Mouse (Mus musculus): ENCODE measurements around the gene Car9. TPM values are rescaled to one million over a fixed set of nuclear protein-coding genes. Genes with fewer than 3 reads are reported as not detected.

Car9 gene
- polyA plus RNA-seq, 1 experiment: 1.4 TPM

DNA sequence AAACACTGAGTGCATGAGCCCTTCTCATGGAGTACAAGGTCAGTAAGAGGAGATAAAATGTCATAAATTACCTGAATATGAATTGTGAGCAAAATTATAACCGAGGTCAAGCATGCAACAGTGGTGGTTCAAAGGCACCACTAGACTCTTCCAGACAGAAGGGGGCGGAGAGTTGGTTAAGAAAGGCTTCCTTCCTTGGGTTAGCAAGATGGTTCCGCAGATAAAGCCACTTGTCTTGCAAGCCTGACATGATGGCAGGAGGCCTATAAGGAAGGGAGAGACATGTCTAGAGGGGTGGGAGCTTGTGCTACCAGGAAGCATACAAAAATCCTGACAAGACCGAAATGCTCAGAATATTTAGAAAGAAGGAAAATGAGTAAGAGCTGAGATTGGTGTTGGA, 2.5 kb upstream of the Car9 start:
- H3K4me1 ChIP-seq: peaks cover 87% of the 10 kb centered on the region
- H3K9me3 ChIP-seq: no peaks in the 10 kb centered on the region
- no peaks in the 10 kb centered on the region for H3K27me3 ChIP-seq (replicated peaks)
- no peak for TF ChIP-seq GATA1 (IDR thresholded peaks at IDR 0.05; ENCODE audit: borderline replicate concordance, low read length)
- no peak for TF ChIP-seq FLI1 (IDR thresholded peaks at IDR 0.05; ENCODE audit: low read length)
- H3K36me3 ChIP-seq (replicated peaks; ENCODE audit: low read length): peaks cover 40% of the 10 kb centered on the region
- peak overlapping the region; percentile 46 for H3K4me3 ChIP-seq (replicated peaks)

DNA sequence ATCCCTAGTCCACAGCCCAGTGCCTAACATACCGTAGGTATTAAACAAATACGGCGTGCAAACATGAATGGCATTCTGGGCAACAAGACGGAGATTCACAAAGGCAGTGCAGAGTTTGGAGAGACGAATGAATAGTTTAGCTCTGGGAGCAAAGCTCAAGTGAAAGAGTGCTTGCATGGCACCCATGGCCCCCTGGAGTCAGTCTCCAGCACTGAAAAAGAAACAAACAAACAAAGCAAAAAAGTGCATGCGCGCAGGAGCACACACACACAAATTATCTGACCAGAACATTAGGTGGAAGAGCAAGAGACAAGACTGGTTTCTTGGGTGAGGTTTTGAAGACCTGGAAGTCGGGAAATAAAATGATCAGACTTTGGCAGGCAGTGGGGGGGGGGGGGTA, 692 bp upstream of the Car9 start:
- TF ChIP-seq FLI1 (IDR thresholded peaks at IDR 0.05; ENCODE audit: low read length) (no peak), GATA1 (IDR thresholded peaks at IDR 0.05; ENCODE audit: borderline replicate concordance, low read length) (no peak)

DNA sequence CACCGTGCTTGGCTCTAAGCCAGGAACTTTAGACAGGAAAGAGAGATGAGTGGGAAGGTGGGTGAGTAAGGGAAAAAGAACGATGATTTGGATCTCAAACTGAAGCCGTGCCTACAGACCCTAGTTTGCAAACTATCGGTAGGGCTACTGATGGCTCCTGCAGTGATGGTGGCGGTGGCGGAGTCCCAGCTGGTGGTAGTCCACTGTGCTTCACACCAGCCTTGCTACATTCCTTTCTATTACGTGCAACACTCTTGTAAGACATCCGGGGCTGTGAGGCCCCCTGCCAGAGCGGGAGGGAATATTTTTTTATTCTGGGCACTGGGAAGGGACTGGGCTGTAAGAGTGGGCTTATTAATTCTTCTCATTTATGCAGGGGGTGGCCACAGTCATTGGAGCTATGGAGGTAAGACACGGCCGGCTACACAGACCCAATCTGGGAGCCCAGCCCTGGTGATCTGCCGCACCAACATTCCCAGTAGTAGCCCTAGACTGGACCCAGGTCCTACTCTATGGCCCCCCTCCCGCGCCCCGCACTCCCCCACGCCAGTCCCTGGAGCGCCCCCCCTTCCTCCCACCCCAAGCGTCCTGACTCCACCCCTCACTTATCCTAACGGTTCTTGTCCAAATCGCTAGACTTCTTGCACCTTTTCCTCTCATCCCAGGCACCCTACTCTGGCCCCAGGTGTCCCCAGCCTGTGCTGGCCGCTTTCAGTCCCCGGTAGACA, 1.3 kb downstream of the Car9 start:
- TF ChIP-seq FLI1 (IDR thresholded peaks at IDR 0.05; ENCODE audit: low read length) (no peak), GATA1 (IDR thresholded peaks at IDR 0.05; ENCODE audit: borderline replicate concordance, low read length) (no peak)
- peaks cover 2% of the 10 kb centered on the region for H3K27me3 ChIP-seq (replicated peaks)
- H3K9me3 ChIP-seq: no peaks in the 10 kb centered on the region
- peaks cover 64% of the 10 kb centered on the region for H3K4me1 ChIP-seq
- peak overlapping the region; percentile 94 for H3K4me3 ChIP-seq (replicated peaks)
- peaks cover 33% of the 10 kb centered on the region for H3K36me3 ChIP-seq (replicated peaks; ENCODE audit: low read length)

More for the DNA sequence above, 692 bp upstream of the Car9 start:
- Histone ChIP-seq H3K4me3 (replicated peaks) (no peak overlapping the region), H3K4me1 (peaks cover 80% of the 10 kb centered on the region), H3K27me3 (replicated peaks) (no peaks in the 10 kb centered on the region), H3K36me3 (replicated peaks; ENCODE audit: low read length) (peaks cover 40% of the 10 kb centered on the region), H3K9me3 (no peaks in the 10 kb centered on the region)

DNA sequence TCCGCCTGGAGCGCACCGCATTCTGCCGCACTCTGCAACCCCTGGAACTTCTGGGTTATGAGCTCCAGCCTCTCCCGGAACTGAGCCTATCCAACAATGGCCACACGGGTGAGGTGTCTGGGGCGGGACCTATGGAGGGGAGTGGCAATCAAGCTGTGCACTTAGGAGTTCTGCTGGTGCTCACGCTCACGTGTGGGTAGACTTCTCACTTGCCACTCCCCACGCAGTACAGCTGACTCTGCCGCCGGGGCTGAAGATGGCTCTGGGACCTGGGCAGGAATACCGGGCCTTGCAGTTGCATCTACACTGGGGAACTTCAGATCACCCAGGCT, 1.9 kb downstream of the Car9 start:
- H3K4me3 ChIP-seq (replicated peaks): peak overlapping the region; percentile 94
- H3K36me3 ChIP-seq (replicated peaks; ENCODE audit: low read length): peaks cover 28% of the 10 kb centered on the region
- no peaks in the 10 kb centered on the region for H3K9me3 ChIP-seq
- peaks cover 5% of the 10 kb centered on the region for H3K27me3 ChIP-seq (replicated peaks)
- peaks cover 63% of the 10 kb centered on the region for H3K4me1 ChIP-seq
- TF ChIP-seq FLI1 (IDR thresholded peaks at IDR 0.05; ENCODE audit: low read length) (no peak), GATA1 (IDR thresholded peaks at IDR 0.05; ENCODE audit: borderline replicate concordance, low read length) (no peak)

DNA sequence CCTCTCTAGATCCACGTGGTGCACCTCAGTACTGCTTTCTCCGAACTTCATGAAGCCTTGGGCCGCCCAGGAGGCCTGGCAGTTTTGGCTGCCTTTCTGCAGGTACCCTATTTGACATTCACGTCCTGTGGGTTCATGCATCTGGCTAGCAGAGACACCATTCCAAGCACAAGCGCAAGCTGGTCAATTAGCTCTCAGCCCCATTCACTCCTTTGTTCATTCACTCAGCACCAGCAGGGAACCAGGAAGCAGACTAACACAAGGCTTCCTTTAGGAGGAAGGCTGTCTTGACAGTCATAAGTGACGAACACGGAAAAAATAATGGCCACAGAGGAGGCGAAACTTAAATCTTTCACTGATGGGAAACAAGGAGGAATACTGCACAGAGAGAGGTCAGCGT, 2.3 kb downstream of the Car9 start:
- peaks cover 25% of the 10 kb centered on the region for H3K36me3 ChIP-seq (replicated peaks; ENCODE audit: low read length)
- H3K4me3 ChIP-seq (replicated peaks): peak overlapping the region; percentile 94
- H3K27me3 ChIP-seq (replicated peaks): peaks cover 5% of the 10 kb centered on the region
- H3K4me1 ChIP-seq: peaks cover 58% of the 10 kb centered on the region
- TF ChIP-seq FLI1 (IDR thresholded peaks at IDR 0.05; ENCODE audit: low read length) (no peak), GATA1 (IDR thresholded peaks at IDR 0.05; ENCODE audit: borderline replicate concordance, low read length) (no peak)
- H3K9me3 ChIP-seq: no peaks in the 10 kb centered on the region

DNA sequence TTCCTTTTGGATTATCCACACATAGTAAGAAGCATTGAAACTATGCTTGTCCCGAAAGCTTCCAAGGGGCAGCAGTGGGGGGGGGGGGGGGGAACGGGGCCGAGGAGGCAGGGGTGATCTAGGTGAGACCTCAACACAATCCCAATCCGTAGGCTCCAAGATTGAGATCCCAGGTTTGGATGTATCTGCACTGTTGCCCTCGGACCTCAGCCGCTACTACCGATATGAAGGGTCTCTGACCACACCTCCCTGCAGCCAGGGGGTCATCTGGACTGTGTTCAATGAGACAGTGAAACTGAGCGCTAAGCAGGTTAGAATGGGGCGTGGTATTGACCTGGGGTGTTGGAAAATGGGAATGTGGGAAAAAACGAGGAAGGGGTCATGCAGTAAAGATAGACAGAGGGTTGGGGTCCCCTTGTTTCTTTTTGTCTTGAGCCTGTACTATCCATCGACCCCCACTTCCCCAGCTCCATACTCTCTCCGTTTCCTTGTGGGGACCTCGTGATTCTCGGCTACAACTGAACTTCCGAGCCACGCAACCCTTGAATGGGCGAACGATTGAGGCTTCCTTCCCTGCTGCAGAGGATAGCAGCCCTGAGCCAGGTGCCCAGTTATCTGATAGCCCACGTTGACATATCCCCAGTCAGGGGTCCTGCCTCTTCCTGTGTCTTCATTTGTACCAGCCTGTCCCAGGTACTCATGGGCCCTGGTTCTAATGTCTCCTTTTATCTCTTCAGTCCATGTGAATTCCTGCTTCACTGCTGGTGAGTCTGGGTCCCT, 5.1 kb downstream of the Car9 start:
- H3K9me3 ChIP-seq: no peaks in the 10 kb centered on the region
- H3K4me1 ChIP-seq: peaks cover 54% of the 10 kb centered on the region
- H3K4me3 ChIP-seq (replicated peaks): no peak overlapping the region
- H3K27me3 ChIP-seq (replicated peaks): peaks cover 18% of the 10 kb centered on the region
- peaks cover 8% of the 10 kb centered on the region for H3K36me3 ChIP-seq (replicated peaks; ENCODE audit: low read length)
- TF ChIP-seq GATA1 (IDR thresholded peaks at IDR 0.05; ENCODE audit: borderline replicate concordance, low read length) (no peak), FLI1 (IDR thresholded peaks at IDR 0.05; ENCODE audit: low read length) (no peak)

DNA sequence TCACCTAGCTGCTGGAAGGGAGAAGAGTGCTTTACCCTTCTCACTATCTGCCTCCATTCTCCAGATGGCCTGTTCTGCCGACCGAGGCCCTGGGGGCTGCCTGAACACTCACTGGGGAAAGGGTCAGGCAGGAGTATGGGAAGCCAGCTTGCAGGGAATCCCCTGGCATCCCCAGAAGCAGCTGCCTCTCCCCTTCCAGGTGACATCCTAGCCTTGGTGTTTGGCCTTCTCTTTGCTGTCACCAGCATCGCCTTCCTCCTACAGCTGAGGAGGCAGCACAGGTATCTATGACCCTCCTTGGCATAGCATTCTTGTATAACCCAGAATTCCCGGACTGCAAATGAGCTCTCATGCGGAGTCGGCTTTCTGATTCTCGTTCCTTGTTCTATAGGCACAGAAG, 5.9 kb downstream of the Car9 start:
- peaks cover 48% of the 10 kb centered on the region for H3K4me1 ChIP-seq
- peaks cover 4% of the 10 kb centered on the region for H3K36me3 ChIP-seq (replicated peaks; ENCODE audit: low read length)
- no peaks in the 10 kb centered on the region for H3K9me3 ChIP-seq
- H3K4me3 ChIP-seq (replicated peaks): no peak overlapping the region
- TF ChIP-seq GATA1 (IDR thresholded peaks at IDR 0.05; ENCODE audit: borderline replicate concordance, low read length) (no peak), FLI1 (IDR thresholded peaks at IDR 0.05; ENCODE audit: low read length) (no peak)
- peaks cover 18% of the 10 kb centered on the region for H3K27me3 ChIP-seq (replicated peaks)

DNA sequence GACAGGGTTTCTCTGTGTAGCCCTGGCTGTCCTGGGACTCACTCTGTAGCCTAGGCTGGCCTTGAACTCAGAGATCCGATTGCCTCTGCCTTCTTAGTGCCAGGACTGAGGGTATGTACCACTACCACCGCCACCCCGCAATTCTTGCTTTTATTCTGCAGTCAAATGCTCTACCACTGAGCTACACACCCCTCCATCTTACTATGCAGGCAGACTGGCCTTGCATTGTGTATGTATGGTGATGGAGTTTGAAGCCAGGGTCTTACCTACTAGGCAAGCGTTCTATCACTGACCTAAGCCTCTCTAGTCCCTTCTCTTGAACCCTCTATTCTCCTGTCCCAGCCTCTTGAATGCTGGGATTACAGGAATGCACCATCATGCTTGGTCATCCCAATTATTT, 6.5 kb downstream of the Car9 start:
- Histone ChIP-seq H3K4me1 (peaks cover 48% of the 10 kb centered on the region), H3K36me3 (replicated peaks; ENCODE audit: low read length) (peaks cover 4% of the 10 kb centered on the region), H3K9me3 (no peaks in the 10 kb centered on the region), H3K4me3 (replicated peaks) (no peak overlapping the region), H3K27me3 (replicated peaks) (peaks cover 22% of the 10 kb centered on the region)
- no peak for TF ChIP-seq FLI1 (IDR thresholded peaks at IDR 0.05; ENCODE audit: low read length)
- no peak for TF ChIP-seq GATA1 (IDR thresholded peaks at IDR 0.05; ENCODE audit: borderline replicate concordance, low read length)

DNA sequence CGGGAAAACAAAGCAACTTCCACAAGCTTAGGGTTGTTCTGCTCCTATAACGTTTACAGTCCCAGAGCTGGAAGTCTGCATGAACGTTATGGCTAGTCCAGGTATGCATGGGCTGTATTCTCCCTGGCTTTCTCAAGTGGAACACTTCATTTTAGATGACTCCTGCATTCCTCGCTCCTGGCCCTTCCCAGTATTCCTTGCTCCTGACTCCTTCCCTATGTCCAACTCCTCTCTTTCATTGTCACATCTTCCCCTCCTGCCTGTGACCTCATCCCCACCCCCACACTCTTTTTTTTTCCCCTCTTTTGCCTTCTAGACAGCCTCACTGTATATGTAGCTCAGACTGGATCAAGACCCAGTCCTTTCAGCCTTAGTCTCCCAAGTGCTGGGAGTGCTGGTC, 7.0 kb downstream of the Car9 start:
- TF ChIP-seq GATA1 (IDR thresholded peaks at IDR 0.05; ENCODE audit: borderline replicate concordance, low read length): no peak
- TF ChIP-seq FLI1 (IDR thresholded peaks at IDR 0.05; ENCODE audit: low read length): no peak
- Histone ChIP-seq H3K4me1 (peaks cover 47% of the 10 kb centered on the region), H3K4me3 (replicated peaks) (no peak overlapping the region), H3K9me3 (no peaks in the 10 kb centered on the region), H3K36me3 (replicated peaks; ENCODE audit: low read length) (peaks cover 4% of the 10 kb centered on the region), H3K27me3 (replicated peaks) (peaks cover 23% of the 10 kb centered on the region)
